In the genomic region with DNA sequence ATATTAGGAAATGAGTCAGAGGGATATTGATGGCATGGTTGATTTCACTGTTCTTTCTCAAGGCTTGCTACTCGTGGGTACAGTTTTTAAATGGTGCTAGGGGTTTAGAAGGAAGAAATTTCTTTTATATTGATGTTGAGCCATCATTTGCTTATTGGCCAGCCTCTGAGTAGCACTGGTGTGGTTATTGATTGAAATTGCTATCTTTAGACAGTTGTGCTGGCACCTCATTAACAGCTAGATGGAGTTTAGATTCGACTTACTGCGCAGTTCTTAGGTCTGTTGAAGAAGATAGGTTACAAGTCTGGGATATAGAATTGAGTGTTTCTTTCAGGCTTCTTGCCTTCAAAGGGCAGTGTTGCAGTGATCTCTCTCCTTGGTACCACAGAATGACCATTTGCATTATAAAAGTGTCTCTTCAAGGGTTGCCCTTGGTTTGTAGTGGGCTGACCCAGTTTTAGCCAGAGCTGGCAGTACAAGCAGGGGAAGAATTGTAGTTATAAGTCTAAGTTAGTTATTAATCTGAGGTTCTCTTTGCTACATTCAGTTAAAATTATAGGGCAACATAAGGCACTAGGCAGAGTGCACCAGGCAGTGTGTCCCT, we compare ENCODE assay signal across 14 mouse cellular contexts.
"Had no signal": no experiment of that assay in that cellular context is flagged by ENCODE, and none has a peak within 500 bp of the region (broad histone marks: within the 10 kb centered on the region; RNA-seq: fewer than 3 reads in every experiment).

No protein-coding gene starts in this region.

- H3K27me3 ChIP-seq: kidney, embryonic 15.5 days; limb, embryonic 12.5 days; liver, embryonic 15.5 days; neural tube, embryonic 15.5 days had no signal

- H3K27ac ChIP-seq: kidney, embryonic 15.5 days; limb, embryonic 12.5 days; liver, embryonic 15.5 days; neural tube, embryonic 15.5 days had no signal

- H3K4me3 ChIP-seq: kidney, embryonic 15.5 days; limb, embryonic 12.5 days; liver, embryonic 15.5 days; myocyte; neural tube, embryonic 15.5 days had no signal

- DNase-seq: kidney, postnatal 36 days; liver; lung, adult 2 months; lung, postnatal 36 days; midbrain, embryonic 14.5 days; right cerebral cortex, postnatal 4 days; spleen, adult 18-20 months; thymus, adult 18-20 months; thymus, postnatal 14 days had no signal

- H3K36me3 ChIP-seq: kidney, embryonic 15.5 days; limb, embryonic 12.5 days; liver, embryonic 15.5 days; neural tube, embryonic 15.5 days had no signal

- H3K9me3 ChIP-seq: kidney, embryonic 15.5 days; limb, embryonic 12.5 days; liver, embryonic 15.5 days; neural tube, embryonic 15.5 days had no signal
